Mouse (Mus musculus): Measurements from ENCODE around the gene Soga3.

The Soga3 gene

DNA sequence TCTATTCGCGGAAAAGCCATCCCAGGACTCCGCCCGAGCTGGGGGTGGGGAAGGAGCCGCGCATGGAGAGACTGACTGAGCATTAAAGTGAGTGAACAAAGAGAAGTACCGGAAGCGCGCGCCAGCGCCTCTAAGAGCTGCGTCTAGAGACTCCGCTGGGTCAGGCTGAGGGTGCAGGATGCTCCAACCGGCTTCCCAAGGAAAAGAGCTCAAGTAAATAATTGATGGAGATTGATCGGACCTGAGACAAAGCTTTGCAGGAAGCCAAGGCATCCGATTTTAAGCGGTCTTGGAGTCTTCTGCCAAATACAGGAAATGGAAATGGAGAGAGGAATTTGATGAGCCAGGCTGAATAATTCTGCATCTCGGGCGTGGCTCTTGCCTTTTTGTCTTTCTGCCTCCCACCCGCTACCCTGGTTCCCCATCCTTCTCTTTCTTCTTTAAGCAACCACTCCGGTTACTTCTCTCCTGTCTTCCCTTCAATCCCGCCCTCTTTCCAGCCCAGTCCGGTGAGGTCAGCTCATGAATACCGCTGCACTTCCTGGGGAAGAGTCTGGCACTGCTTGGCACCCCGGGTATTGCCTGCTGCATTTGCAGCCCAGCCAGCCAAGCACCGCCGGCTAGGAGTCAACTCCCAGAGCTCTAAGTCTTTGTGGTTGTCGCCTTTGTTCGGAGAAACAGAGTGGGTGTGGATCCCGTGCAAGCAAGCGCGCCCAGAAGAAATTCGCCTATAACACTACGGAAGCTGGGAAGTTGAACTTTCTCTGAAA is at the start of gene Soga3:
Soga3 (plus strand) TSS at position 274 of the 770 bp plus-strand sequence.
- no peak for DNase-seq (ENCODE audit: low read depth)

DNA sequence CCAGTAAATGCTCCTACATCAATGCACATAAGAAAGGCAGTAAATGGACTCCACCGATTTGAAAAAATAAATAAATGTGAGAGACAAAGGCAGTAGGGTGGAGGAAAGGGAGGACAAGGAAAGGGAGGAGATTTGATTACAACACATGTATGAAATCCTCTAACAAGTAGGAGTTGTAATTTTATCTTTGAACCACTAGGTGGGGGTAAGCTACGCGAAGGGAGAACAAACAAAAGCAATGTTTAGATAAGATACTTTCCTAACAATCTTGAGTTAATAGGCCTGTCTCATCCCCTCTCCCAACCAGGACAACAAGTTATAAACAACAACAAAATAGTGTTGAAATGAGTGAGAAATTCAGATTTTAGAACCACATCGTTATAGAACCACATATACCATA is 36.7 kb upstream of the Soga3 start:
- peak; percentile 37 for DNase-seq (ENCODE audit: low read depth)

GRCm38 (mm10) chr10:29142556-29143105 is 1.0 kb upstream of the Soga3 start:
- no peak for DNase-seq (ENCODE audit: low read depth)

DNA sequence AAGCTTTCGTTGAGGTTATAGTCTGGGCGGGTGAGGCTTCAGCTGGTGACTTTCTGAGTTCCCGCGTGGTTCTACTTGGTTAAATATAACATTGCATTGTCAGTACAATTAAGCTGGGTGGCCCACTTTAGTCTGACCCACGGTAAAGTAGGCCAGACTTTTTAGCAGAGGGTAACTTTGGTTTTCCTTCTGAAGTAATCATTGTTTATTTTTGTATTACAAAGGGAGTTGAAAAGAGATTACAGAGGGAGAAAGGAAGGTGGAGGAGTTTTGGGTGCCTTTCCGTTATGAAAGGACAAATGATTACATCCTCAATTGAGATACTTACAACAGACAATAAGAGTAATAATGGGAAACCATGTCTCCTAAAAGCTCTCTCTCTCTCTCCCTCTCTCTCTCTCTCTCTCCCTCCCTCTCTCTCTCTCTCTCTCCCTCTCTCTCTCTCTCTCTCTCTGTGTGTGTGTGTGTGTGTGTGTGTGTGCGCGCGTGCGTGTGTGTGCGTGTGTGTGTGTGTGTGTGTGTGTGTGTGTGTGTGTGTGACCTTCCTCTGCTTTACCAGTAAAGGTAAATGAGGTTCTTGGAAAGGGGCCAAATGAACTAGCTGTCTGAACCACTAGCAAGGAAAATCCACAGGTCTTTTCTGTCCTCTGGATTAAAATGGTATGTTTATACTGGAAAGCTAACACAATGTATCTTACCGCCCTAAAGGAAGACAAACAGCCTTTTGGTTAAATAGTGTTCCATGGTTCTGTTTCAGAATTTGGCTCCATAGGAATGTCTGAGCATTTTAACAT is 1.2 kb downstream of the Soga3 start:
- no peak for DNase-seq (ENCODE audit: low read depth)

DNA sequence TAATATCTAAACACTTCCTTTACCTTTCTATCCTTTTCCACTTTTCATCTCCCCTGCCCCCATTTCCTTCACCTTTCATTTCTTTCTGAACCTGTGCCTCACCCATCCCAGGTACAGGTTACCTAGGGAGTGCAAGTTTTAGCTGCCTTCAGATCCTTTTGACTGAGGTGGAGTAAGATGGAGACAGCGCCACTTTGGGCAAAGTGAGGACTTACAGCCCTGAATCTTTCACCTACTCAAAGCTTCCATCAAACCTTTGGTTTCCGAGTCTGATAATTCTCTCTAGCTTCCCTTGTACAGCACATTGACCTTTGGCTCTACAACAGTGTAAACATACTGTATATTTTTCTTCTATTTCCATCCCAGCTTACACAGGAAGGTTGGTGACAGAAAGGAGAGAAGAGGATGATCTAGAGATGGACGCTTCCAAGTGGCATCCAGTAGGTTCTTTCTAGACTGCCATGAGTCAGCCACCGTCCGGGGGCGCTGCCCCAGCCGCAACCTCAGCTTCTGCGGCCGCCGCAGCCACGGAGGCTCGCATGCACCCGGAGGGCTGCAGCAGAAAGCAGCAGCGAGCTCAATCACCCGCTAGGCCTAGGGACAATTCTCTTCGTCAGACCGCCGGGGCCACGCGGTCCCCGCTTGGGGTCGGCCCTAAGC is 2.7 kb downstream of the Soga3 start:
- no peak for DNase-seq (ENCODE audit: low read depth)

GRCm38 (mm10) chr10:29146858-29147640 is 3.4 kb downstream of the Soga3 start:
- peak; percentile 14 for DNase-seq (ENCODE audit: low read depth)

GRCm38 (mm10) chr10:29147641-29147990 is 4.0 kb downstream of the Soga3 start:
- DNase-seq (ENCODE audit: low read depth) = no peak

DNA sequence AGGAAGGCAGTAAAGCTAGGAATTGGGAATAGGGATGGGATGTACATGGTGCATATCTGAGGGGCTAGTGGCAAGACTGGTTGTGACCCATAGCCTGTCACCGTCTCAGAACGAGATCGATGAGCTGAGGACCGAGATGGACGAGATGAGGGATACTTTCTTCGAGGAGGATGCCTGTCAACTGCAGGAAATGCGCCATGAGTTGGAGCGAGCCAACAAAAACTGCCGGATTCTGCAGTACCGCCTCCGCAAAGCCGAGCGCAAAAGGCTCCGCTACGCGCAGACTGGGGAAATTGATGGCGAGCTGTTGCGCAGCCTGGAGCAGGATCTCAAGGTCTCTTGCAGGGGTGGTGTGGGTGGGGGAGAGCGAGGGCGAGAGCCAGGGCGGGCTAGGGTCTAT is 4.4 kb downstream of the Soga3 start:
- DNase-seq (ENCODE audit: low read depth) = no peak

DNA sequence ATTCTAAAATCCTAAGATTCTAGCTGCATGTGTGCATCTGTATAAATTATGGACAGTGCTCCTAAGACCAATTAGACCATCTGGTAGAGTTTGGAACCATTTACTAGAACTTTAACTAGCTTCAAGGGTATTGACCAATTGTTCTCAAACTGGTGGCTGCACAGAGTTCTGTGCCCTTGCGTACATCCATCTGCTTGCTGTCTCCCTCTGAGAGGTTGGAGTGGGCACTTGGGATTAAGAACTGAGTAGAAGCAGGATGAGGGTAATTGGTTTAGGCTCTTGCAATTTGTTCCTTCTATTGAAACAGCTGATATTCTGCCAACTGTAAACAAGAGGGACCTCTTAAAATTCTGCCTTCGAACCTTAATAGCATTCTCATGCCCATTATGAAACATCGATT is 11.7 kb downstream of the Soga3 start:
- DNase-seq (ENCODE audit: low read depth) = no peak

DNA sequence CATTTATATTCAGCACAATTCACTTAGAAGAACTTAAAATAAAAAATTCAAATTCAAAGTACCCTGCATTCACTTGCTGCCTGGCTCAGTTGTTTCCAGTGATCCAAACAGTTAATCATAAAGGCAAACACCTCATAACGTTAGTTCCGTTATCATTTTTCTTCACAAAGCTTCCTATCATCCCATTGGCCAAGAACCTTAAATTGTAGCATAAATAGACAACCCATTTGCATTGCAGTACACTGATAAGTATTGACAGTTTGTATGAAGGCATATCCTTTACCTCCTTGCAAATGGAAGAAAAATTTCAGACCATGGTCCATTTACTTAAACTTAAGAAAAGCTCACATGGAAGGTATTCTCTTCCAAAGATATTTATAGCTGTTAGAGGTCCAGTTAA is 18.0 kb downstream of the Soga3 start:
- no peak for DNase-seq (ENCODE audit: low read depth)

DNA sequence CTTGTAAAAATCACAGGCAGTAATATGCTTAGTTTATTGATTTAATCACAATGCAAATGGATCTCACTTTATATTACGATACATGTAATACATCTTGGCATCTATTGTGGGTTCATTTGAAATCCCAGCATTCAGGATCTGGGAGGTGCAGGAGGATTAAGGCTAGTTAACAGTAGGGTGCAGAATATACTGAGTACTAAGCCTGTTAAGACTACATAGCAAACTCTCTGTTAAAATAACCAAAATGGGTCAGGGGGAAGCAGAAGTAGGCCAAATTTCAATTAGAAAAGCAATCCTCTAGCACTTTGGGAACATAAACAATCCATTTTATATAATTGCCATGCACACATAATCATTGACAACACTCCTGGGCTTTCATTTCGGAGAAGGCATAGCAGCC is 30.1 kb downstream of the Soga3 start:
- DNase-seq (ENCODE audit: low read depth) = no peak

DNA sequence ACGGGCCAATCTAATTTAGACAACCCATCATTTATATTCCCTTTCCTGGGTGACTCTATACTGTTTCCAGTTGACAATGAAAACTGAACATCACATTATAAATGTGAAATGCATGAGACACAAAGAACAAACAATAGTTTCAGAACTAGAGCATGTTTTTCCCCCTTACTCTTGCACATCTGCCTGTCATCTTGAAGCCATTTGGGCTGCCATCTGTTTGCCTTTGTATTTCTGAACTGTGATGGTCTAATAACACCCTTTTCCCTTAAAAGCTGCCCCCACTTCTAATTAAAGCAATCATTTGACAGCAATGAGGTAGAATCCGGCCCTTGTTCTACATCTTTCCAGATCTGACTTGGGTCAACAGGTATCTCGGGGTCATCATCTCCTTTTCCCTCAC is 32.0 kb downstream of the Soga3 start:
- DNase-seq (ENCODE audit: low read depth) = no peak

DNA sequence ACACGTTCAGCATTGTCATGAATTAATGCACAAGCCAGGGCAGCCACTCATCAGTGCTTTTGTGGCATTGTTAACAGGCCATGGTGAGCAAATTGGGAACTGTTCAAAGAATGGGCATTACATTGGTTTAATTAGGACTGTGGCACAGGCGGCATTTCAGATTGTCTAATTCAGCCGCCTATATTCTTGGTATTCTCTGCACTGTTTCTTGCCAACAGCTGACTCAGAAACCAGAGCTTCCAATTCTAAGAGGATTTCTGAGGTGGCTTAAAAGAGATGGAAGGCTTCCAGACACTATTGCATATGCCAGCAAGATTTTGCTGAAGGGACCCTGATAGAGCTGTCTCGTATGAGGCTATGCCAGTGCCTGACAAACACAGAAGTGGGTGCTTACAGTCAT is 33.2 kb downstream of the Soga3 start:
- DNase-seq (ENCODE audit: low read depth) = no peak

GRCm38 (mm10) chr10:29178003-29178402 is 34.4 kb downstream of the Soga3 start:
- no peak for DNase-seq (ENCODE audit: low read depth)

GRCm38 (mm10) chr10:29180210-29180609 is 36.6 kb downstream of the Soga3 start:
- DNase-seq (ENCODE audit: low read depth) = no peak

GRCm38 (mm10) chr10:29181046-29181445 is 37.4 kb downstream of the Soga3 start:
- no peak for DNase-seq (ENCODE audit: low read depth)

DNA sequence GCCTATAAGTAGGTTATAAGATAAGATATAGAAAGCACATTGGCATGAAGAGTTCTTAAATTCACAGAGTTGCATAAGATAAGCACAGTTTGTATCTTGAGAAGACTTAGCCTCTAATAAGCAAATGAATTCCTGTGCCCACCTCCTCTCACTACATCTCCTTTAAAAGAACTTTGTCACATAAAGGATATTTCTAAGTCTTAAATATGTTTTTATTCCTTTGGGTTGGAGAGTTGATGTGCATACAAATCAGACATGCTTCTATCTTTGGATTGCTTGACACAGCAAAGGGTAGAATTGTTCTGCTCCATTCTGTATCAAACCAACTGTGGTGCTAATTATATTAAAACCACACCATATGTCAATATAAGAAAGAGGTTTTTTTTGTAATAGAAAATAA is 50.1 kb downstream of the Soga3 start:
- DNase-seq (ENCODE audit: low read depth) = no peak

DNA sequence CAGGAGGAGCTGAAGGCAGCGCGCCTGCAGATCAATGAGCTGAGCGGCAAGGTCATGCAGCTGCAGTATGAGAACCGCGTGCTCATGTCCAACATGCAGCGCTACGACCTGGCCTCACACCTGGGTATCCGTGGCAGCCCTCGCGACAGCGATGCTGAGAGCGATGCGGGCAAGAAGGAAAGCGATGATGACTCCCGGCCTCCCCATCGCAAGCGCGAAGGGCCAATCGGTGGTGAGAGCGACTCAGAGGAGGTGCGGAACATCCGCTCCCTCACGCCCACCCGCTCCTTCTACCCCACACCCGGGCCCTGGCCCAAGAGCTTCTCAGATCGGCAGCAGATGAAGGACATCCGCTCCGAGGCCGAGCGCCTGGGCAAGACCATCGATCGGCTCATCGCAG is 53.2 kb downstream of the Soga3 start:
- DNase-seq (ENCODE audit: low read depth) = no peak

- DNase-seq (ENCODE audit: low read depth) = no peak
These were observed 55.0 kb downstream of the Soga3 start, which contains the start of gene Gm49353 for GRCm38 (mm10) chr10:29198642-29199041. Gene Gm49353 (plus strand): TSS chr10:29198954.

GRCm38 (mm10) chr10:29199835-29200234 is 56.2 kb downstream of the Soga3 start:
- DNase-seq (ENCODE audit: low read depth) = no peak

DNA sequence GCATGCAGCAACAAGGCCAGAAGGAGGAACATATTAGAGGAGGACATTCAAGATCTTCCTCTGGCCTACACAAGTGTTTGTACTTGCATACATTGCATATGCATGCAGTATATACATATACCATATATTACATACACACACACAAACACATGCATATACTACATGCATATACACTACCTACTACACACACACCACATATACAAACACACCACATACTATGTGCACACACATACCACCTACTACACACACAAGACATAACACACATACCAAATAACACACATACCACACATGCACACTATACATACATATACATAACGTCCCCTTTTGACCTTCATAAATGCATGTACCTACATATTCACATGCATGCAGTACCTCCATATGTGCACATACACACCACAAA is 57.0 kb downstream of the Soga3 start:
- no peak for DNase-seq (ENCODE audit: low read depth)

DNA sequence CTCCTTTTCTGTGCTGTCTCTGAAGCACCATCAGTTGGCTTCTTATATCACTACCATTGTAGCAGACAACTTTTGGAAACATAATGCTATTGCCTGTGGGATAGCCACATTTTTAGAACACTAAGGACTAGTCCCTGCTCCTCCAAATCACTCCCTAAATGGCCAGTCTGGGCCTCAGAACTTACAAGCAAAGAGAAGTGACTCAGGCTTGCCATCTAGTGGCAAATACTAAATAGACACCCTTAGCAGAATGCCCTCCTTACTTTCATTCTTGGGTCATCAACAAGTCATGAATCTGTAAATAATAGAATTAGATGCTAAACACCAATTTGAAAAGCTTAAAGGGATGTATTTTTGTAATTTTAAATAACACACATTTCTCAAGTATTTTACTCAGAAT is 63.1 kb downstream of the Soga3 start:
- DNase-seq (ENCODE audit: low read depth) = peak; percentile 24
